Mouse (Mus musculus) ovary, adult 18-20 months (tissue): Measurements from ENCODE around the gene Gnaq.
A peak's percentile ranks its signal among the peaks of the same experiment; 100 is the strongest.

Experiments used
- DNase-seq: peaks from one replicate; pipeline ENCODE4 v3.0.0; 2022; ENCODE audit warnings: low spot score, mixed read lengths

The Gnaq gene

GRCm38 (mm10) chr19:16201356-16201755, 68.7 kb downstream of the Gnaq start:
- DNase-seq, result no peak

GRCm38 (mm10) chr19:16204776-16205680, 72.4 kb downstream of the Gnaq start:
- no peak for DNase-seq

- DNase-seq, result no peak
Measured at GRCm38 (mm10) chr19:16209616-16210015, 77.0 kb downstream of the Gnaq start.

GRCm38 (mm10) chr19:16214946-16215345, 82.3 kb downstream of the Gnaq start:
- DNase-seq, result peak; percentile 45

GRCm38 (mm10) chr19:16215430-16216016, 82.9 kb downstream of the Gnaq start:
- DNase-seq, result no peak

GRCm38 (mm10) chr19:16219978-16220377, 87.3 kb downstream of the Gnaq start:
- no peak for DNase-seq

GRCm38 (mm10) chr19:16222526-16222925, 89.9 kb downstream of the Gnaq start:
- DNase-seq, result no peak

GRCm38 (mm10) chr19:16223126-16223525, 90.5 kb downstream of the Gnaq start:
- no peak for DNase-seq

- no peak for DNase-seq
Measured at GRCm38 (mm10) chr19:16224831-16225230, 92.2 kb downstream of the Gnaq start.

DNA sequence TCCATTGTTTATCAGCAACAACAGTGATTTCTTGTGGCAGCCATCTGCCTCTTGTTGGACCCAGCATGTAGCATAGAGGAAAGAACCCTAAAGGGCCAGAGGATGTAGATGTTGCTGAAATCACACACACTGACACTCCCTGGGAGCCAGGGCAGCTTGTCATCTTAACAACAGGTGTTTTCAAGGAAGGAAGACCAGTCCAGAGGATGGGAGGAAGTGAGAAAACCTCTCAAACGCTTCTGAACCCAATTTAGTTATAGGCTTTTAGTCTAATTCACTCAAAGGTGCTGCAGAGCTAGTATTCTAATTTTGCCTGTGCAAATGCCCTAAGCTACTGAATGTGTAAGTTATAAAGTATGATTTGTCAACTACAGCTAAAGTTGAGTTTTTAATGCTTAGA, 99.0 kb downstream of the Gnaq start:
- no peak for DNase-seq

DNA sequence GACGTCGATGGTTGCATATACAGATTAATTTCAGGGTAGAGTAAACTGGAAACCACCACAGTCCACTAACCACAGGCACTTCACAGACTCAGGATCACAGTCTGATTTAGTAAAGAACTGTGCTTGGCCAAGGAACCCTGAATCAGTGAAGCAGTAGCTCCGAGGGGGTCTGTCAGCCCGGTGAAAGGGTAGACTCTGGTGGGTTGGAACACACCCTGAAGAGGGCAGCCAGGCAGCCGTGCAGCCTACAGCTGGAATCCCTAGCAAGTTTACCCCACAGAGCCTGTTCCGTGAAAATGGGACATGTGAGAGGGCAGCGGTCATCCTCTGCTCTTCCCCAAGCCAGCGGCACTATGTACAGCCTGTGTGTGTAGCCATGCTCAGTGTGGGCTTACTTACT, 103.0 kb downstream of the Gnaq start:
- no peak for DNase-seq

GRCm38 (mm10) chr19:16237034-16237433, 104.4 kb downstream of the Gnaq start:
- DNase-seq, result no peak

GRCm38 (mm10) chr19:16238072-16238471, 105.4 kb downstream of the Gnaq start:
- DNase-seq, result no peak

DNA sequence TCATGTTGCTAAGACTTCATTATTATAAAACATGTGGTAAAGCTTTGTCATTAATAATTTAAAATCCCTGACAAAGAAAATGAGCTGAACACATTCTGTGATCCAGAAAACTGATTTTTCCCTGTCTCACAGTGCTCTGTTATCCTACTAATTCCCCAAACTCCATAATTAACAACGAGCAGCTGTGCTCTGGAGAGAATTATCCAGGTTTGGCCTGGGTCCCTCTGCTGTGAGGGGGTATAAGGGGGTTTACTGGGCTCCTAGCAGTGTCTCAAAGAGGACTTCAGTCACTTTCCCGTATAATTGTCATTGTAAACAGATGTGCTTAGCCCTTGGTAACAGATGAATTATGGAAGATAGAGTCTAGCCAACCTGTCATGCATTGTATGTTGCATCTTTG, 105.9 kb downstream of the Gnaq start:
- DNase-seq, result no peak

- no peak for DNase-seq
Measured at GRCm38 (mm10) chr19:16242708-16243107, 110.1 kb downstream of the Gnaq start.

GRCm38 (mm10) chr19:16249025-16249424, 116.4 kb downstream of the Gnaq start:
- no peak for DNase-seq

DNA sequence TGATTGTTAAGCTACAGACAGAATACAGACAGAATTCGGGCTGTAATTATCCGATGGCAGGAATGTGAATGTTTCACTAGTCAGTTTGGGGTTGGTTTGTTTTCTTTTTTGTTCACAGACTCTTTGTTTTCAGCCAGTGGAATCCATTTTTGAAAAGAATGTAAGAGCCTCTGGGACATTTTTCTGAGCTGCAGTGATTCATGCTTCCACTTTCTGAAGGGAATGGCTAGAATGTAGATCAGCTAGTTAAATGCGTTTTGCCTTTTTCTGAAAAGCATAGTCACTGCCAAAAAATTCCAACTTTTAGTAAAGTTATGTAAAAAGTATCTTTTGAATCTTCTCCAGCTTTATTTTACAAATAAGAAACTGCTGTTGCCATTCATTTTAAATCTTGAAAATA, 118.3 kb downstream of the Gnaq start:
- DNase-seq, result no peak

DNA sequence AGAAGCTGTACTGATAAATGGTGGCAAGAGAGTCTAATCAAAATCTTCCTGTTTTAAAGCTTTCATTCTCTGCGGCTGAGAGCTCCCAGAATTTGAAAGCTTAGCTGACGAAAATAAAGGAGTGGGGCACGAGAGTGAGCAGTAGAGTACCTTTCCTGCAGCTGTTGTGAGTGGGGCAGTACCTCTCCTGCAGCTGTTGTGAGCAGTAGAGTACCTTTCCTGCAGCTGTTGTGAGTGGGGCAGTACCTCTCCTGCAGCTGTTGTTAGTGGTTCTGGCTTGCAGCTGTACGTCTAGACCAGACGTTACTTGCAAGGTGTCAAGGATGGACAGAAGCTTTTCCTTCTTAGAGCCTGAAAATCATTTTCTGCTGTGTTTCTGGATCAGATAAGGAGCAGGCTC, 119.2 kb downstream of the Gnaq start:
- DNase-seq, result no peak

GRCm38 (mm10) chr19:16252696-16253095, 120.1 kb downstream of the Gnaq start:
- no peak for DNase-seq

GRCm38 (mm10) chr19:16254881-16255280, 122.2 kb downstream of the Gnaq start:
- DNase-seq, result no peak

GRCm38 (mm10) chr19:16255294-16255693, 122.7 kb downstream of the Gnaq start:
- DNase-seq, result no peak

GRCm38 (mm10) chr19:16258766-16259355, 126.2 kb downstream of the Gnaq start:
- DNase-seq, result no peak

GRCm38 (mm10) chr19:16259786-16260434, 127.3 kb downstream of the Gnaq start:
- no peak for DNase-seq
